In the genomic region with DNA sequence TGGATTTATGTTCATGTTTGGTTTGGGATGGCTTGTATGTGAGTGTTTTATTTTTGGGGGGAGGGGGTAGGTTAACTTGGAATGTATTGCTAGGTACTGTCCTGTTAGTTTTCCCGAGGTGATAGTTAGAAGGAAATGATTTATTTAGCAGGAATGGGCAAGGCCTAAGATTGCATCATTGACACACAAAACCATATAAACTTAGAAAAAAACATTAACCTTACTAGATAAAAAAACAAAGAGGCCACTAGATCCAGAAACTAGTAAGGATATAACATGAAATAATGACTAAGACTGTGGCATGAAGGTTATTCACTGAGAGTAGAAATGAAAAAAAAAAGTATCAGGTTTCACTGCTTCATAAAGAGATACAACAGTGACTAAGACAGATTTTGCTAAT, we compare ENCODE assay signal across 27 mouse cellular contexts. TPM values are rescaled to one million over a fixed set of nuclear protein-coding genes. Genes with fewer than 3 reads are reported as not detected.
"Had no signal": no experiment of that assay in that cellular context is flagged by ENCODE, and none has a peak within 500 bp of the region (broad histone marks: within the 10 kb centered on the region; RNA-seq: fewer than 3 reads in every experiment).

No protein-coding gene starts in this region.

- H3K4me3 ChIP-seq: midbrain, embryonic 10.5 days; midbrain, embryonic 12.5 days; neural tube, embryonic 12.5 days had no signal

- H3K4me2 ChIP-seq: lung, embryonic 14.5 days; midbrain, embryonic 12.5 days; neural tube, embryonic 12.5 days had no signal

- H3K27ac ChIP-seq: midbrain, embryonic 10.5 days; midbrain, embryonic 12.5 days; neural tube, embryonic 12.5 days had no signal

- H3K36me3 ChIP-seq: midbrain, embryonic 10.5 days; midbrain, embryonic 12.5 days; neural tube, embryonic 12.5 days had no signal

- H3K27me3 ChIP-seq: midbrain, embryonic 12.5 days; neural tube, embryonic 12.5 days had no signal

- DNase-seq: lung, adult 18-20 months; lung, embryonic 14.5 days; lung, postnatal 10 days; lung, postnatal 4 days; midbrain, embryonic 14.5 days; retina, postnatal 1 day; right cerebral cortex, adult 18-20 months; right cerebral cortex, postnatal 25 days; right cerebral cortex, postnatal 4 days; spleen, adult 18-20 months; thymus, adult 18-20 months; thymus, postnatal 14 days; thymus, postnatal 36 days had no signal

RNA-seq across cellular contexts. Expression of gene Usp17la, which starts 0.9 kb away (rescaled TPM):
- total RNA-seq: megakaryocyte, adult 5-6 weeks; megakaryocyte-erythroid progenitor cell, adult 5-6 weeks; neutrophil, adult 5-6 weeks had no signal
- polyA plus RNA-seq: liver, embryonic 16.5 days; lung, embryonic 14.5 days; lung, embryonic 16.5 days; midbrain, embryonic 10.5 days; midbrain, embryonic 12.5 days; midbrain, embryonic 14.5 days; midbrain, embryonic 16.5 days; neural tube, embryonic 12.5 days; neural tube, embryonic 14.5 days; small intestine, adult 2 months; stomach, embryonic 14.5 days; stomach, embryonic 16.5 days; thymus, postnatal 0 days had no signal

RNA-seq across cellular contexts. Expression of gene Usp17lb, which starts 15.3 kb away (rescaled TPM):
- total RNA-seq: megakaryocyte, adult 5-6 weeks; megakaryocyte-erythroid progenitor cell, adult 5-6 weeks; neutrophil, adult 5-6 weeks had no signal
- polyA plus RNA-seq: liver, embryonic 16.5 days; lung, embryonic 14.5 days; lung, embryonic 16.5 days; midbrain, embryonic 10.5 days; midbrain, embryonic 12.5 days; midbrain, embryonic 14.5 days; midbrain, embryonic 16.5 days; neural tube, embryonic 12.5 days; neural tube, embryonic 14.5 days; small intestine, adult 2 months; stomach, embryonic 14.5 days; stomach, embryonic 16.5 days; thymus, postnatal 0 days had no signal

RNA-seq across cellular contexts. Expression of gene Olfr665, which starts 20.1 kb away (rescaled TPM):
- total RNA-seq: megakaryocyte, adult 5-6 weeks; megakaryocyte-erythroid progenitor cell, adult 5-6 weeks had no signal
- polyA plus RNA-seq: liver, embryonic 16.5 days; lung, embryonic 14.5 days; lung, embryonic 16.5 days; midbrain, embryonic 10.5 days; midbrain, embryonic 12.5 days; midbrain, embryonic 14.5 days; midbrain, embryonic 16.5 days; neural tube, embryonic 12.5 days; neural tube, embryonic 14.5 days; small intestine, adult 2 months; stomach, embryonic 14.5 days; stomach, embryonic 16.5 days; thymus, postnatal 0 days had no signal

RNA-seq across cellular contexts. Expression of gene Olfr666, which starts 38.1 kb away (rescaled TPM):
- total RNA-seq: megakaryocyte, adult 5-6 weeks; megakaryocyte-erythroid progenitor cell, adult 5-6 weeks had no signal
- polyA plus RNA-seq: liver, embryonic 16.5 days; lung, embryonic 14.5 days; lung, embryonic 16.5 days; midbrain, embryonic 10.5 days; midbrain, embryonic 12.5 days; midbrain, embryonic 14.5 days; midbrain, embryonic 16.5 days; neural tube, embryonic 12.5 days; neural tube, embryonic 14.5 days; small intestine, adult 2 months; stomach, embryonic 14.5 days; stomach, embryonic 16.5 days; thymus, postnatal 0 days had no signal
